Mouse (Mus musculus): Measurements from ENCODE around the gene Gprin1.

The Gprin1 gene

DNA sequence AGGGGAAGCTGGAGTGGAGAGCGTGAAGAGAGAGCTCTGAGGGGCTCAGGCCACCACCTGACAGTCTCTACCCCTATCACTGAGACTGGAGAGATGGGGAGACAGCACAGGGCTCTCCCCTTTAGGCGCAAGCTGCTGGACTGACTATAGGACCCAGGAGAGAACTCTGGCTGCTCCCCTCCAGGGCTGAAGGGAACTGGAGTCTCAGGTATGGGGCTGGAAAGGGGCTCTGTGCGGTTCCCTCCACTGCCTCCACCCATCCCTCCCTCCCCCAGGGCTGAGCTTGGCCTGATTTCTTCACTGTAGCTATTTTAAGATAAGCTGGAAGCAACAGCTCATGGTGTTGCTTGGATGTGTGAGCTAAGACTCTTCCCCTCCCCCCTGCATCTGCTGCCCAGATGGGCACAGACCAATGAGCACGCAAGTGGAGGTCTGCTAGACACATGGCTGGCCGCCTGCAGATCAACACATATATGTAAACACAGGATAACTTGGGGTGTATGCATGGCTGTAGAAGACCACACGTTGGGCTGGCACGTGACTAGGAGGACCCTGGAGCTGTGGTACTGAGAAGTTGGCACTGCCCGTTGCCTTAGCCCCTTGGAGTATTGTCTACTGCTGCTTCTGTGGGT is 10.6 kb upstream of the Gprin1 start:
- no peak for DNase-seq (ENCODE audit: low spot score in 2 of 2)

DNA sequence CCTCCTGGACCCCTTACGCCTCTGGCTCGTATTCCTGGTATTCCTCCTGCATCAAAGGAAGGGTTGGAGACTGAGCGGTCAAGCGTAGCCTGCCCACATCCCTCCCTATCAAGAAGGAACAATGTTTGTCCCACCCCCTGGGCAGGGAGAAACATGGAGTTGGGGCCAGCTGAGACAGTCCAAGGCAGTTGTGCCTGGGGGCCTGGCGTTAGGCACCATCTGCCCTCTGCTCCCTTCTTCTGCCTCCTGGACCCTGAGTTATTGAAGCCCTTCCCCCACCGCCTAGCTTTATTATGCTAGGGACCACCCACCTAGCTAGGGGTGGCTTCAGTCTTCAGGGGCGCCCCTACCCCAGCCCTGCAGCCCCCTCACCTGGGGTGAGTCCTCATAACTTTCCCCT is 9.8 kb upstream of the Gprin1 start:
- DNase-seq (ENCODE audit: low spot score in 2 of 2): no peak

DNA sequence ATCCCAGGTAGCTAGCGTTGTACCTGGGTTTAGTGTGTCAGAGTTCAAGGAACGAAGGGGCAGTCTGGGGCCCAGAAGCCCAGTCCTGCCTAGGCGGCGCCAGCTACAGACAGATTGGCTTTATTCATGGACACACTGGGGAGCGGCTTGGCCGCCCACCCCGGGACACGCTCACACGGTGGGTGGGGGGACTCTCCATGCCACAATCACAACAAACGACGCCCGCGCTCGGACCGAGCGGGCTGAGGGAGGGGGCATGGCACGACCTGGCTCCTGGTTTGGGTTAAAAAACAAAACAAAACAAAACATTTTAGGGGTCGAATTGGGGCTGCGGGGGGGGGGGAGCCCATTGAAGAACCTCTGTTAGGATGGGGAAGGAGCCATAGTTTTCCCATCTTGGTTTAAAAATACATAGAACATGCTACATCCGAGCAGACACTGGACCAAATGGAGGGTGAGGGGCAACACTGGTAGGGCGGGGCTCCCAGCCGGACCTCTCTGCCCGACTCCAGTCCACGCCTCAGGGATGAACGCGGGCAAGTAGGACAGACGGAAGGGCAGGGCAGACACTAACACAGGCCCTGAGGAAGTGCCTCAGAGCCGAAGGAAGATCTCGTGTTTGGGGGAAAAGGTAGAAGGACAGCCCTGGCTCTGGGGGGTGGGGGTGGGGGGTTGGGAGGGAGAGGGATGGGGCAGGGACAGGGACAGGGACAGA is 9.2 kb upstream of the Gprin1 start:
- DNase-seq (ENCODE audit: low spot score in 2 of 2): no peak

DNA sequence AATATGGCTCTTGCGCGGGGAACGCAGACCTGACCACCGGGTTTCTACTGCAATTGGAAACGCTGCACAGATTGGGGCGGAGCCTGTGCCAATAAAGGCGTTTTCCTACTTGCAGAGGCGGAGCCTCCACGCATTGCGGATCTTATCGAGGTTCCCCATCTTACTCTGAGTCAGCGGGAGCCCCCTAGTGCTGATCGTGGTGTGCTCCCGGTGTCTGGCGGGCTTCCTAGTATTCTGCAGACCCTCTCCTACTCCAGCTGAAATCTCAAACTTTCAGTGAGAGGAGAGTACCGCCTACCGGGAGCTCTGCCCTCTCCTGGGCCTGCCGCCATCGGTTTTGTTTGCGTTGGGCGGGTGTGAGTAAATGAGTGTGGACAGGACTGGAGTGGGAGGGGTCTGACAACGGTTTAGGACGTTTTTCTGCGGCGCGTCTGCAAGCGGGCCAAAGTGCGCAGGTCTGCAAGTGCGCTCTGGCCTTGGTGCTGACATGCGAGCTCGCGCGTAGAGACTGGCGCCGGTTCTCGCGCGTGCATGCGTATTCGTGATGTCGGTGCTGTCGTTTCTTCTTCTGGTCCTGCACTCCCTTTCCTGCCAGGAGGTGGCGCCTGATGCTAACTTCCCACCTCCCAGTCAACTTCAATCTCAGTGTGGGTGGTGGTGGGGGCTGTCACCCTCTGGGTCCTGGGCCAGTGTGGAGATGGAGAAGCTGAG is 8.5 kb upstream of the Gprin1 start:
- DNase-seq (ENCODE audit: low spot score in 2 of 2): peak in 1 of 2 experiments; percentile 19

DNA sequence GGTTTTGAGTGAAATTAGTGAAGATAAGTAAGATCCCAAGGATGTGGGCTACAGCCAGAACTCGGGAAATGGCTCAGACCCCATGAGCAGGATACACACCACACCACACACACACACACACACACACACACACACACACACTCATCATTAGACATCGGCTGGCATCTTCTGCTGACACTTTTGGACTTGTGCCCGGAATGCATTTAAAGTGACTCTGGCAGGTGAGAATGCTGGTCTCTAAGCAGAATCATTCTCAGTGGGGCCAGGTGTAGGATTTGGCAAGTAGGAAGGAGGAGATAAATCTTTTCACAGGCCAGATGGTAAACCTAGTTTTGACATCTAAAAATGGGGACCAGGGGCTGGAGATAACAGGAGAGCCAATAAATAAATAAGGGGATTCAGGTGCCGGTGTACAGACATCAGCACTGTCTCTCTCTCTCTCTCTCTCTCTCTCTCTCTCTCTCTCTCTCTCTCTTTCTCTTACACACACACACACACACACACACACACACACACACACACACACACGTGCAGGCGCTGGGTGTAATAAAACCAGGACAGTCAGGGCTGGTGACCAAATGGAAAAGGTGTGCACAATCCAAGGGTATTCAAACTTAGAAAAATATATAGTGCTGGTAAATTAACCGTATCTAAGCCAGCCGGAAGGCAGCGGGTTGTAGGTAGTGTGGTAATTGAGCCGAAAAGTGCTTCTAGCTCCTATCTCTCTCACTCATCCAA is 7.6 kb upstream of the Gprin1 start:
- no peak for DNase-seq (ENCODE audit: low spot score in 2 of 2)

DNA sequence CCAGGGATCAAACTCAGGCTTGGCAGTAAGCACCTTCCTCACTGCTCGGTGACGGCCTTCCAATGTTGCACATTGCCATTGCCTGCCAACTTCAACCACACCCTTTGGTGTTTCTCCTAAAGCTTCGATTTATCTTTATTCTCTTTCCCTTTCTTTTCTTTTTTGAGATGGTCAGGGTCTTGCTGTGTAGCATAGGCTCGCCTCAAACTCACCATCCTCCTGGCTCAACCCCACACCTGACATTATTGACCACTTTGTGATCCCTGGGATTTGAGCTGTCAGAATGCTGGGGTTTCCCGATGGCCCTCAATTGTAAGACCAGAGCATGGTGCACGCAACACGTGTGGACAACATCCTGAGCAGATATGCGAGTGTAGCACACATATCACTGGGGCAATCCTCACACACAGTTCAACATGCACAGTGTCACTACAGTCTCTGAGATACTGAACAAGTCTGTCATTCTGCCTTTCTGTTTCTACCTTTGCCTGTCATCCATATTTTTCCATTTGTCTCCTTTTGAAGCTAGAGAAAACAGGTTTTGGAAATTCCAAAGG is 6.6 kb upstream of the Gprin1 start:
- no peak for DNase-seq (ENCODE audit: low spot score in 2 of 2)

DNA sequence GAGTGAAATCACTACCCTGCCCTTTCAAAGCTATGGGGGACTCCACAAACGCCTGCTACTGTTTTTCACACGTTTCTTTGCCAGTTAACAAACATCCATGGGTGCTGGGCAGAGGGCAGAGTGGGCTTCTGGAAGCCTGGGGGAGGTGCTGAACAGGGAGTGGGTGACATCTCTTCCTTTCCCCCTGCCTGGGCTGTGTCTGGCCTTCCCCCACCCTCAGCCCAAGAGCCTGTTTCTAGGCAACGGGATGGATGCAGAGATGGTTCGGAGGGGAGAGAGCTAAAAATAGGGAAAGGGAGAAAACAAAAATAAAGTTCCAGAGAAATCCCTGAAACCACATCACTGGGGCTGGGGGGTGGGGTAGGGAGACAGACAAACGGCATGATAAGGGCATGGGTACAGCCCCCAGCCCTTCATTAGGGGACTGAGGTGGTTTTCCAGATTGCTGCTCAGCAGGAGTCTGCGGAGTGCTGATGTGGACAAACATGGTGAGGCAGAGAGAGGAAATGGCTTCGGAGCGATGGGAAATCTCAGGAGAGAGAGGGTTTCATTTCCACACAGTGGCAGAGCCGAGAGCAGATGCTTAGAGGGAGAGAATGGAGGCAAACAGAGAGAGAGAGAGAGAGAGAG is 5.6 kb upstream of the Gprin1 start:
- DNase-seq (ENCODE audit: low spot score in 2 of 2): no peak

DNA sequence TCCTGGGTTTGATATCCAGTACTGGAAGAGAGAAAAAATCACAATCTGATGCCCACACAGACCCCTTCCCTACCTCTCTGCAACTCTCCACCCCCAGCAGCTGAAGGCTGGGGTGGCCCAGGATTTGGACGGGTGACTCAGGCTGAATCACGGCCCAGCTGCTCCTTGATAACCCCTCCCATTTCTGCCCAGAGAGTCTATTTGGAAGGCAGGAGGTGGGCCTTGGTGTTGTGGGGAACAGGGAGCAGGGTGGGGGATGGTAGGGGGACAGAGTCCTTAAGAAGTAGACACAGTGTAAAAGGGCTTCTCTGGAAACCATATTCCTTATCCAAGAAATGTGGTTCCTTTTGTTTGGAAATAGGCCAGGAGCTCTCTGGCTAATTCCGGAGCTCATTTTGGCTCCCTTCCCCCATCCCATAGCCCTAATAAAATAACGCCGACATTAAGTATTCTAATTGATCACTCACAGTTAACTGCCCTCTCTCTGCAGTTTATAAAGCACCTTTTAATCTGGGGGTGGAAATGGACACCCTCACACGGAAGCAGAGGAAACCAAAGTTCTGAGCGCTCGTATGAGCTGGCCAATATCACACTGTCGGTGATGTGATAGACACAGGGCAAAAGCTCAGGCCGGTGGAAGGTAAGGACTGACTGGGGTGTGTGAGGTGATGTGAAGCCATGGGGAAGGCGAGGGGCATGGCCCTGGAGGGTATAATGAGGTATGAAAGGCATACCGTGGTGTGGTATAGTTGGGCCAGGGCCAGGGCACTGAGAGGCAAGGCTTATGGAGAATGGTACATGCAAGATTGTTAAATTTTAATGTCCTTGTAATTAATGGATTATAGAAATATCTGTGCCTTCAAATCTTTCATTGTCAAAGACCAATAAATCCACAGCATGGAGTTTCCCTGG is 4.8 kb upstream of the Gprin1 start:
- DNase-seq (ENCODE audit: low spot score in 2 of 2): no peak

DNA sequence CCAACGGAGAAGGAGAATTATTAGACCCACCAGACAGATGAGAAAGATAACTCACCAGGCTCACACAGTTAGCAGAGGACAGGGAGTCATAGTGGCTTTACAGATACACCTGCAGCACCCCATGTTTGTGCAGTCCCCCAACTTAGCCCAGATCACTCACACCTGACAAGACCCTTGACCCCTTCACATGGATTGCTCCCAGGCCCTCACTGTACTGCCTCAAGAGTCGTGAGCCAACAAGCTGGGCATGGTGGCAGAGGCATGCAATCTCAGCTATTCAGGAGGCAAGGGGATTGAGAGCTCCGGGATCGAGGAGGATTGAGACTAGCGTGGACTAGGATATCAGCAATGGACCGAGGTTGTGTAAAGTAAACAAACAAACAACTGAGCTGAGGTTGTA is 4.1 kb upstream of the Gprin1 start:
- no peak for DNase-seq (ENCODE audit: low spot score in 2 of 2)

DNA sequence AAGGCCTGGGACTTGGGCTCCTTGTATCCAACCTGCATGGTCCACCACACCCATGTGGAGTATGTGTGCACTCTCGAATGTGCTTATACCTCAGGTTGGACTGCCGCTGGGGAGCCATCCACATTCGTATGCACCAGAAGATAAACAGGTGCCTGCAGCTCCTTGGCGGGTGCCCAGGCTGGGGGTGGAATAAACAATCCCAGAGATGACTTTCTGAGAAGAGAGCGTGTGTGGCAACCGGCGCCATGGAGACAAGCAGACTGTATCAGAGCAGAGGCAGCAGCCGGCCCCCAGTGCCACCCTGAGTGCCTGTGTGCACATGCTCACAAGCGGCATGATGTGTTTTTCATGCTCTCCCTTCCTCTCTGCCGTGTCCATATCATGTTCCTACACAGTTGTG is 3.0 kb upstream of the Gprin1 start:
- no peak for DNase-seq (ENCODE audit: low spot score in 2 of 2)

DNA sequence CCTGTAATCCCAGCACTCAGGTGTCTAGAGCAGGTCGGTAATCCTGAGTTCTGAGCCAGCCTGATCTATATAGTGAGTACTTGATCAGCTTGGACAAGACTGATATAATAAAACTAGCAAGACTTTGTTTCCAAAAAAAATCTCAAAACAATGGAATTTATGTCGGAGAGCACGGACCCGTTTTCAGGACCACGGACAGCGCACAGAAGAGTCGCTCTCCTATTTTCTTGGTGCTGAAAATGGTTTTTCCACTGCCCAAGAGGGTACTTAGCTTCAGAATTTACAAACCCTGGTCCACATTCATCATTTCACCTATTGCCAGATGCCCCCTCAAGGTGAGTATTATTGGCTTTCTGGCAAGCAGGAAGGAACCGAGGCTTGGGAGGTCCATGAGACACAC is 1.0 kb upstream of the Gprin1 start:
- no peak for DNase-seq (ENCODE audit: low spot score in 2 of 2)

DNA sequence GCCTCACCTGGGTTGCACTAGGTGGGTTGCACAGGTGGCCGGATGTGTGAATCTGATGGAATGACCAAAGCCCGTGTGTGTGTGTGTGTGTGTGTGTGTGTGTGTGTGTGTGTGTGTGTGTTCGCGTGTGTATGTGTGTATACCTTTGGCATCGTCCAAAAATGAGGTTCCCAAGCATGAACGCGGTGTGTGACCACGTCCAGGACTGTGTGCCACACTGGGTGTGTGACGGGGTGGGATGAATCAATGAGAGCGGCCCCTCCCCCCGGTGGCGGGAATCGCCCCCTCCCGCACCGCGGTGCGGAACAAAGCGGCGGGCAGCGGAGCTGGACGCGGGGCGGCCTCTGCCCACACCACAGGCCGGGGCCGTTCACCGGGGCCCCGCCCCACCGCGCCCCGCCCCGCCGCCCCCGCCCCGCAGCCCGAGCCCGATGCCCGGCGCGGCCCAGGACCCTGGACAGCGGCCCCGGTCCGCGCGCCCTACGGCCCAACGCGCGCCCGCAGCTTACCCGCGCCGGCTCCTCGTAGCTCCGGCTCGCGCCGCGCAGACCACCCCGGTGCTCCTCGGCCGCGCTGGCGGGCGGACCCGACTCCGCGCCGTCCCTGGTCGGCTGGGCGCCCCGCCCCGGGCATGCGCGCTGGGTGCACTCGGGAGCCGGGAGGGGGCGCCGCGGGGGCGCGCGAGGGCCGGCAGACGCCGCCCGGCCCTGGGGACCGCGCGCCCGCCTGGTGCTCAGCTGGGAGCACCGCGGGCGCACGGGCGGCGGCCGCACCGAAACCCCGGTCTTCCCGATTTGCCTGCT is 412 bp downstream of the Gprin1 start:
- no peak for DNase-seq (ENCODE audit: low spot score in 2 of 2)

DNA sequence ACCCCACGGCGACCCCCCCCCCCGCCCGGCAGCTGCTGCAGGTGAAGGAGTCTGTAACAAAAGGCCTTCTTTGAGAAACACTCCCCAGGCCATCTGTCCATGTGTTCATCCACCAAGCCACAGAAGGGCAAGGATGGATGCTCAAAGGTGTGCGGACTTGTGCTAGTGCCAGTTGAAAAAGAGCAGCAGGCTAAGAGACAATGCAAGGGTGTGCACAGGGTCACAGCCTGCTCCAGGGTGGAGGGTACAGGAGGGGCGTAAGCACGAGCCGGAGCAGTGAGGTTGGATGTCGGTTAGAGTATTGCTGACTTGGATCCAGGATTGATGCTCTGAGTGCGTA is 983 bp downstream of the Gprin1 start:
- DNase-seq (ENCODE audit: low spot score in 2 of 2): no peak

DNA sequence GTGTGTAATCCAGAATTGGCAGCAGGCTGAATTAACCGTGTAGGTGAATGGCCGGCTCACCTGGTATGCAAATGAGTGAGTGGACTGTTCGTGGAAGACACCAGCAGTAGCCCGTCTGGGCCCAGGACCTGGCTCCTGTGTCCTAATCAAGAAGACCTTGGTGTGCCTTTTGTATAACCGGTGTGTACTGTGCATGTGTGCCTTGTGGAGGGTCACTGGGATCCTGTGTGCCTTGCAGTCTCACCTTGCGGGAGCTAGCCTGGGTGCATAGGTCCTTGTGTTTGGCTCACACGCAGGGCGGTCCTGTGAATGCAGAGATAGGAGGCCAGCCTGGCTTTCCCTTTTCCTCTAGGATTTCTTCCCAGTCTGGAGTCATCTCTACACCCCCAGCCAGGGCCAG is 1.5 kb downstream of the Gprin1 start:
- DNase-seq (ENCODE audit: low spot score in 2 of 2): no peak

DNA sequence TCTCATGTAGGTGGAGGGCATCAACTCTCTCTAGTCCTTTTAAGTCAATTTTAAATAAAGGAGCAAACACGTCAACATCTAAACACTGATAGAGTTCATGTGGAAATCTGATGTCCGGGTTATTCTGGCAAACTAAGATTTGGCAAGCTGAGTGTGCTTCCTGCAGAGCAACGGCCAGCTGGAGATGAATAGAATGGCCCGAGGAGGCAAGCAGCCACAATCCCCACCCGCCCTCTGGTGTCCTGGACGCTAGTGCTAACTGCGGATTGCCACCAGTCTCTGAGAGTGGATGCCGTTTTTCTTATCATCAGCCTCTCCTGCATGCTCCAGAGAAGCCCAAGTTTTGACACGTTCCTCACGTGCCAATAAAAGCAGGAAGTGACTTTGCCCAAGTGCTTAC is 2.8 kb downstream of the Gprin1 start:
- DNase-seq (ENCODE audit: low spot score in 2 of 2): no peak

DNA sequence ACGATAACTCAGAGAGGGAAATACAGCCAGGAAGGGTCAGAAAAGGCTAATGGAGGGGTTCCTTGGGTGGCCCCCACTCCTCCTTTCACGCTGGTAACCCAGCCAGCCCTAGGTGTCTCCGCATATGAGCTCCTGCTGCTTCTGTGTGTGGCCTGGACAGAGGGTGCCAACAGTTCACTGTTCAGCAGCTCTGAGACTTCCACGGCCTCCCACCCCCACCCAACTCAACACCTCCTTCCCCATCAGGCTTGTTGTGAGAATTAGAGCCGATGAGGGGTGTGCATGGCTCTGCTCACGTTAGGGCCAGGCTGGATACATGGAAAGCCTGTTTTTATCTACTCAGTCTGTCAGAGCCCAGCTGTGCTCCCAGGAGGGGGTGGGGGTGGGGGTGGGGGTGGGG is 3.6 kb downstream of the Gprin1 start:
- no peak for DNase-seq (ENCODE audit: low spot score in 2 of 2)

DNA sequence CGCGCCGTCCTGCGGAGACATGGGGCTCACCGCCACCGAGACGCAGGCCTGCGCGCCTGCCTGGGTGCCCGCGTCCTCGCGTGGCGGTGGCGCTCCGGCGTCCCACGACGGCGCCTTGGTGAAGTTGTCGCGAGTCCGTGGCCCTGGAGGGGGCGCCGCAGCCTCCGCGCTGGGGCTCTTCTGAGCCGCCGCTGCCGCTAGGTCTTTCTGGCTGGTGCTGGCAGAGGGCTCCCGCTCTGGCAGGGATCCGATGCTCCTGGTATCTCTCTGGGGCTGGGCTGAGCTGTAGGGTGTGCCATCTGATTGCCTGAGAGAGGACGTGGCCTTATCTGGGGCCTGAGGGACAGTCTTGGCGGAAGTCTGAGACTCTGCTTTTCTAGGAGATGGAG is 11.5 kb downstream of the Gprin1 start:
- DNase-seq (ENCODE audit: low spot score in 2 of 2): no peak

DNA sequence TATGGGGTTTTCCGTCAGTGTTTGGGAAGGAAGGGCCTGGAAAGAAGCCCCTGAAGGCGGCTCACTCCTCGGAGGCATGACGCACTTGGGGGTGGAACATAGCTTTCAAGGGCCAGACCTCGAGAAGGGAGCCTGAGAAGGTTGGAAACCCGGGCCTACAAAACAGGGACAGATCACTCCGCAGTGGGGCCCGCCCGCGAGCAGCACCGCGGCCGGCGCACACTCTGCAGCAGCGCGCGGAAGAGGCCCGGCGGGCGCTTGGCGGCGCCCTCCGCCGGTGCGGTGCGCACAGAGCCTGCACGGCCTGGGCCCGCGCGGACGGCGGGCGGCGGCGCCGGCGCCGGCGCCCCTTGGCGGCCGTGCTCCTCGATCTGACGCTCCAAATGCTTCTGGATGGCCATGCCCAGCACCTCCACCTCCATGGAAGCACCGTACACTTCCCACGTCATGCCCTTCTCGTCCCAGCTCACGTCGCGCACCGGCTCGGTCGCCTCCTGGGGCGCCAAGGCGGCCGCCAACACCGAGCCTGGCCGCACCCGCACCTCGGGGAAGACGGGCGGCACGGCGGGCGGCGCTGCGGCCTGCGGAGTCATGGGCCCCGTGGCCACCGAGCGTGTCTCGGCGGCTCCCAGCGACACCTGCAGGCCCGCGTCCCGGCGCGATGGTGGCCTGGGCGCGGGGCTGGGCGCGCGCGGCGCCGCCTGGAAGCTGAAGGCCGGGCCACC is 12.0 kb downstream of the Gprin1 start:
- DNase-seq (ENCODE audit: low spot score in 2 of 2): no peak

DNA sequence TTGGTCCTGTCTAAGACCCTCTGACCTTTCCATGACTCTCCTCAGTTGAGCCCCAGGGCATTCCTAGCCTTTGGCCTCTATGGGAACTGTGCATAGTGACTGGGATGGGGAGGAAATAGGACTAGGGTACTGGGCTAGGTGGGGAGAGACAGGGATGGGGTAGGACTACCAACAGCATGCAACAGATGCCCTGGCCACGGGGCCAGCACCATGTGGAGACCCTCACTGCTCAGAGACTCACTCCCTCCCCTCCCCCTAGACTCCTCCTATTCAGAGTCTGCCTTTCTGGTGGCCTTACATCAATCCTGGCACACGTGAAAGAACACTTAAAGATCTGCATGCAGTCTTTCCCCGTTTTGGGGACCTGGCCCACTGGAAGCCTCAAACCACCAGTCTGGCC is 12.7 kb downstream of the Gprin1 start:
- DNase-seq (ENCODE audit: low spot score in 2 of 2): no peak

All from spleen, postnatal 14 days (tissue).